Comparison of ENCODE assay signal across 5 mouse cellular contexts in the genomic region with DNA sequence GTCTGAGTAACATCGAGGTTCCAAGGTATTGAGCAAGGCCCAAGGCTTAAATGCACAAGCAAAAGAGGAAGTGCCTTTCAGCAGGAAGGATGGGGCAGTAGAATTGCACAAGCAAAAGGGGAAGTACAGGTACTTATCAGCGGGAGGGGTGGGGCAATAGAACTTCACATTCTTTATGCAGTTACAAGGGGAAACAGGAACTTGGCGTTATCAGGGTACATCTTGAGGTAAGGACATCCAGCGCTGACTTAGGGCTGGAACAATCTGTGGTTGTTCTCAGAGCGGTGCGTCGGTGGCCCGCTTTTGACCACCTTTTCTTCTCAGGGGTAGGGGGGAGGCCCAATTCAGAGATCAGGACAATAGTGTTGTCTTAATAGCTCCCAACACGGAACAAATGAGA.
A peak's percentile ranks its signal among the peaks of the same experiment; 100 is the strongest.
DNase-seq lines count a peak whose midpoint lies in the region; ATAC-seq and TF ChIP-seq lines count a peak whose summit lies in the region.
"Not testable (repeated sequence)": the region's sequence is repeated elsewhere in the genome, so short reads cannot be mapped to it uniquely, and the experiment has no call there.

No protein-coding gene starts in this region.

- peak overlapping the region; percentile 59 for H3K27ac ChIP-seq in MEL (ENCODE audit: control insufficient read depth, low read depth, low read length)

- not testable (repeated sequence) for H3K36me3 ChIP-seq in MEL (ENCODE audit: control insufficient read depth in 1 of 2, insufficient read depth in 2 of 2, low read length in 2 of 2); splenic B cell, adult 2 months (ENCODE audit: control insufficient read depth, insufficient read depth, low read length, poor library complexity, severe bottlenecking)

- H3K4me3 ChIP-seq in MEL (ENCODE audit: control insufficient read depth in 1 of 2, insufficient read depth in 1 of 2, low read depth in 2 of 2, low read length in 2 of 2): not testable (repeated sequence)

- DNase-seq in 416B (ENCODE audit: low read depth) (peak; percentile 7), MEL (ENCODE audit: low read depth, low spot score) (peak; percentile 72)
- peak; percentile 5 to 30 for DNase-seq in B cell, adult 2 months
- peak; percentile 11 for DNase-seq in splenic B cell, adult 2 months (ENCODE audit: low read depth, low spot score)

- TF ChIP-seq EP300 in MEL (IDR thresholded peaks at IDR 0.05; ENCODE audit: low read depth in 1 of 2, low read length in 2 of 2): peak in 1 of 2 experiments; percentile 20; a peak in 1 of 4 replicates

- not testable (repeated sequence) for H3K27me3 ChIP-seq in MEL (ENCODE audit: control insufficient read depth in 1 of 2, insufficient read depth in 2 of 2, low read length in 2 of 2); splenic B cell, adult 2 months (ENCODE audit: control insufficient read depth, insufficient read depth, low read length, poor library complexity, severe bottlenecking)

- not testable (repeated sequence) for H3K9me3 ChIP-seq in MEL (replicated peaks; ENCODE audit: insufficient read depth, low read length)

- not testable (repeated sequence) for H3K4me1 ChIP-seq in MEL (ENCODE audit: control insufficient read depth in 1 of 2, insufficient read depth in 2 of 2, low read length in 2 of 2)

- not testable (repeated sequence) for H3K79me2 ChIP-seq in MEL (ENCODE audit: control insufficient read depth, insufficient read depth, low read length, poor library complexity)

- not testable (repeated sequence) for H3K9ac ChIP-seq in MEL (ENCODE audit: control insufficient read depth, low read depth, low read length, poor library complexity, severe bottlenecking)

- not testable (repeated sequence) for TF ChIP-seq CTCF in MEL (IDR thresholded peaks at IDR 0.05 in 2 of 3, conservative IDR thresholded peaks at IDR 0.05 in 1 of 3; ENCODE audit: control insufficient read depth in 1 of 3, insufficient read depth in 1 of 3, low read depth in 2 of 3, low read length in 3 of 3, poor library complexity in 1 of 3, severe bottlenecking in 1 of 3)

- not testable (repeated sequence) for TF ChIP-seq POLR2A in MEL (IDR thresholded peaks at IDR 0.05; ENCODE audit: control insufficient read depth in 1 of 2, insufficient read depth in 1 of 2, low read depth in 1 of 2, low read length in 2 of 2, poor library complexity in 1 of 2)

- TF ChIP-seq RAD21 in MEL (IDR thresholded peaks at IDR 0.05; ENCODE audit: low read depth, low read length): not testable (repeated sequence)

- ATAC-seq in granulocyte monocyte progenitor cell, adult 5-6 weeks (replicated peaks; ENCODE audit: poor library complexity, severe bottlenecking): 0 out of 2 replicates have a peak, but pooled peaks have one; percentile 20

Comparison
In these comparisons a context has a peak if more than half of its experiments do, and no peak if none do; other contexts are left out.
1. DNase-seq: peak in every context shown above with its lines; median percentile 72 in MEL; 18 in B cell, adult 2 months; 11 in splenic B cell, adult 2 months; 7 in 416B.